Mouse (Mus musculus) kidney, postnatal 0 days (tissue): ENCODE data around the gene Loxl4. TPM values are rescaled to one million over a fixed set of nuclear protein-coding genes. Genes with fewer than 3 reads are reported as not detected.

Source experiments
- ATAC-seq: fragments of 200-750 bp; cut with Nextera tagmentation; replicated peaks from 2 replicates; pipeline ENCODE4 v1.8.0; 2017; ENCODE audit warnings: low read depth, moderate number of reproducible peaks, moderate TSS enrichment, moderate library complexity; ENCODE audit not compliant: low FRiP score
- DNase-seq: peaks from one replicate; pipeline ENCODE4 v3.0.0-alpha.2; 2016; ENCODE audit warnings: low spot score
- H3K27ac ChIP-seq: fragments of 300-500 bp; sonication (generic); 2 replicates; pipeline ENCODE4 v1.5.1; 2014; ENCODE audit warnings: mild to moderate bottlenecking
- H3K27me3 ChIP-seq: fragments of 300-500 bp; sonication (generic); 2 replicates; pipeline ENCODE4 v1.6.1; 2014; ENCODE audit warnings: low read length, mixed read lengths; ENCODE audit not compliant: insufficient read depth
- H3K36me3 ChIP-seq: fragments of 300-500 bp; sonication (generic); 2 replicates; pipeline ENCODE4 v1.6.1; 2014; ENCODE audit warnings: low read length, mixed read lengths; ENCODE audit not compliant: insufficient read depth
- H3K4me1 ChIP-seq: fragments of 300-500 bp; sonication (generic); replicated peaks from 2 replicates; pipeline ENCODE4 v1.6.1; 2014; ENCODE audit warnings: antibody characterized with exemption, low read length, mixed read lengths; ENCODE audit not compliant: insufficient read depth
- H3K4me2 ChIP-seq: fragments of 300-500 bp; sonication (generic); 2 replicates; pipeline ENCODE4 v1.6.1; 2014; ENCODE audit warnings: mild to moderate bottlenecking, low read length, moderate library complexity, mixed read lengths
- H3K4me3 ChIP-seq: fragments of 300-500 bp; sonication (generic); replicated peaks from 2 replicates; pipeline ENCODE4 v1.5.1; 2014; ENCODE audit warnings: low read depth, low read length
- H3K9ac ChIP-seq: fragments of 300-500 bp; sonication (generic); 2 replicates; pipeline ENCODE4 v1.6.1; 2014; ENCODE audit warnings: low read depth, low read length
- H3K9me3 ChIP-seq: fragments of 300-500 bp; sonication (generic); replicated peaks from 2 replicates; pipeline ENCODE4 v1.6.1; 2016; ENCODE audit warnings: low read length, inconsistent platforms, mixed read lengths
- CTCF ChIP-seq: IDR thresholded peaks from 2 replicates; pipeline ENCODE4 v1.5.1; 2016; ENCODE audit warnings: antibody characterized with exemption, low read depth, mild to moderate bottlenecking, moderate library complexity
- WGBS: fragments of 180-500 bp; shearing (Covaris S2); extraction: QIAGEN DNeasy Blood & Tissue Kit; methylation state at CpG from one replicate; pipeline ENCODE4 v1.1.7; 2014; 5-methylcytosine and 5-hydroxymethylcytosine counted together
- polyA plus RNA-seq: library from polyadenylated mRNA; unstranded; fragments of >200 nt; fragmentation: Nextera tagmentation; extraction: Ambion mirVana; gene quantifications from 2 replicates; pipeline ENCODE4 v1.2.1, GENCODE M21; 2015

Gene Loxl4
- polyA plus RNA-seq, 1 experiment from 2014 or later: 1.2 TPM

DNA sequence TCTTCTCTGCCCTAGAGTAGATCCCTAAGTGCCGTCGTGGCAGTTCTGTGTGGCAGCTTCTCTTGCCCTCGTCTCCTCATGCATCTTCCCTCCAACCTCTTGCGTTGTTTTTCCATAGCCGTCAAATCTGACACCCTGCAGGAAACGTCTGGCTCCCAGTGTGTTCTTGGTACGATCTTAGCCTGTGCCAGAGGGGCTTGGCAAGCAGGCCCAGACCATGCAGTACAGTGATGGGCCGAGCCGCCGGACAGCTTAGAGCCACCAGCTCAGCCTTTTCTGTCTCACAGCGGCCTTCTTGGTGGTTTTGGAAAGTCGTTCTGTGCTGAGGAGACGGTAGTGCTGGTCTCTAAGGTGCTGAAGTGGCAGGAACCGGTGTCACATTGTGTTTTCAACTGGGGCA, 21.1 kb downstream of the Loxl4 start:
- Histone ChIP-seq H3K4me2 (no peak overlapping the region), H3K4me1 (no peaks in the 10 kb centered on the region), H3K9ac (no peak overlapping the region), H3K4me3 (no peak overlapping the region), H3K27me3 (no peaks in the 10 kb centered on the region), H3K9me3 (no peaks in the 10 kb centered on the region), H3K27ac (no peak overlapping the region), H3K36me3 (peaks cover 20% of the 10 kb centered on the region)
- 66% methylated on average over 14 of the region's 14 CpGs for WGBS
- DNase-seq (no peak), ATAC-seq (no peak)
- TF ChIP-seq CTCF: no peak

DNA sequence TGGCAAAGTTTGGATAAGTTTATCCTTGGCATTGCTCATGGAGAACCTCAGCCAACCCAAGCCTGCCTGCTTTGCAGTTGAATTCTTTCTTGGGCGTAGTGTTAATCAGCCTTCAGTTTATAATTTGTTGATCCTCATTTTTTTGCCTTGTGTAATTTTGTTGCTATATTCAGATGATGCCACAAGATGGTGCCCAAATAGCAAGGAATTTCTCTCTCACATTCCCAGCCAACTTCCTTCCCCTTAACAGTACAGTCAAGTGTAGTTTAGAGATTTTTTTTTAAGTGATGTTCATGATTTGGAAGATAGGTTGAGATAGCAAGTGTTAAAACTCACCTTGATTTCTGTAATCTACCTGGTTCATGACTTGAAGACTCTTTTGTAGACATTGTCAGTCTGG, 23.4 kb downstream of the Loxl4 start:
- H3K27ac ChIP-seq: no peak overlapping the region
- H3K9ac ChIP-seq: no peak overlapping the region
- H3K36me3 ChIP-seq: peaks cover 17% of the 10 kb centered on the region
- H3K27me3 ChIP-seq: no peaks in the 10 kb centered on the region
- no peaks in the 10 kb centered on the region for H3K4me1 ChIP-seq
- no peak for ATAC-seq
- H3K4me2 ChIP-seq: no peak overlapping the region
- no peak overlapping the region for H3K4me3 ChIP-seq
- peak; percentile 69 for DNase-seq
- 59% methylated on average over 1 of the region's 1 CpGs for WGBS
- peak; percentile 71 for TF ChIP-seq CTCF
- H3K9me3 ChIP-seq: no peaks in the 10 kb centered on the region

DNA sequence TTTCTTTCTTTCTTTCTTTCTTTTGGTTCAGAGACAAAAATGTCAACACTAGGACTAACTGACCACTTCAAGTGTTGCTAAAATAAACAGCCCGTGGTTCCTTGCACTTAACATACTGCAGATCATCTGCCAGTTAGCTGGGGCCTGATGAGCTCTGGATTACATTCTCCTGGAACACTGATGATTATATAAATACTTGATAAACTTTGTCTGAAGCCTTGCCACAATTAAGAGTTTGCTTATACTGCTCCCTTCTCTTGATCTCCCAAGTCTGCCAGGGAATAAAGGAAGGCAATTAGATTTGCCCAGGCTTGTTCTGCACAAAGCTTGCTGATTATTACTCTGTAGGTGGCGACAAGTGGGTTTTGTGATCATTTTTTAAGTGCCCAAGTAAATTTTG, 24.9 kb downstream of the Loxl4 start:
- no peak overlapping the region for H3K4me3 ChIP-seq
- WGBS: 75% methylated on average over 2 of the region's 2 CpGs
- no peaks in the 10 kb centered on the region for H3K9me3 ChIP-seq
- DNase-seq (no peak), ATAC-seq (no peak)
- H3K4me2 ChIP-seq: no peak overlapping the region
- peaks cover 28% of the 10 kb centered on the region for H3K36me3 ChIP-seq
- H3K9ac ChIP-seq: no peak overlapping the region
- no peak for TF ChIP-seq CTCF
- H3K27ac ChIP-seq: no peak overlapping the region
- no peaks in the 10 kb centered on the region for H3K4me1 ChIP-seq
- H3K27me3 ChIP-seq: no peaks in the 10 kb centered on the region

DNA sequence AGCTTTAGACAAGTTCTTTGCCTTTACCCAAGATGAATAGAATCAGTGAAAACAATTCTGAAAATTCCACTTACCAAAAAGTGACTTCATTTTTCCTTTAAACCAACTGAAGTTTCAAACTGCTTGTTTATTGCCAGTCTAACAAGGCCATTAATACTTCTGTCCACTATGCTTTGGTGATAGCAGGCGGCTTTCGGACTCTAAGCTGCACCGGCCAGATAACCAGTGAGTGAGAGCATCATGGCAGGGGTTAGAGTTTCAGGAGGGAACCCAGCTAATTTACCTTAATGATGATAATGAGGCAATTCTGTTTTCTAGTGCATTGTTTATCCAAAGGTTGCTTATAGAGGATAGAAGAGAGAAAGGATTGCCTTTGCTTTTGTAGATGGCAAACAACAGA, 28.4 kb downstream of the Loxl4 start:
- DNase-seq: no peak
- H3K36me3 ChIP-seq: 0 out of 2 replicates have a peak, but pooled peaks cover 17% of the 10 kb centered on the region
- no peak overlapping the region for H3K9ac ChIP-seq
- H3K27me3 ChIP-seq: no peaks in the 10 kb centered on the region
- H3K4me3 ChIP-seq: no peak overlapping the region
- H3K27ac ChIP-seq: no peak overlapping the region
- no peak for TF ChIP-seq CTCF
- H3K9me3 ChIP-seq: no peaks in the 10 kb centered on the region
- H3K4me1 ChIP-seq: no peaks in the 10 kb centered on the region
- H3K4me2 ChIP-seq: no peak overlapping the region
- 88% methylated on average over 3 of the region's 3 CpGs for WGBS
- no peak for ATAC-seq

DNA sequence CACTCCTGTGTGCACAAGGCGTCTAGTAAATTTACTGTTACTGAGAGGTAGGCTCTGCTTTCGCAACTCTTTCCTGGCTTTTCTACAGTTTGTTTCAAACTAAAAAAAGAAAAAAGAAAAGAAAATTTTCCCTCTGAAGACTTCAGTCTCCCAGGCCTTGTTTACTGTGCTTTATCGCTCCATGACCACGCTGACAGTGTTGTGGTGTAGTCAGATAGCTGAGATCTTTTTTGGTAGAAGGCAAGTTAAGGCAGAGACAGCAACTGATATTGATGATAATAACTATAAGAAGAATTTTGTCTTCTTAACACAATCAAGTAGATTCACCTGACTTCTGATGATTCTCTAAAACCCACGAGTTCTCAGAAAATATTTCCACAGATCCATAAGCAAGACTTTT, 28.9 kb downstream of the Loxl4 start:
- Histone ChIP-seq H3K4me2 (no peak overlapping the region), H3K4me3 (no peak overlapping the region), H3K4me1 (no peaks in the 10 kb centered on the region), H3K27ac (no peak overlapping the region), H3K27me3 (no peaks in the 10 kb centered on the region), H3K9ac (no peak overlapping the region), H3K9me3 (no peaks in the 10 kb centered on the region), H3K36me3 (0 out of 2 replicates have a peak, but pooled peaks cover 17% of the 10 kb centered on the region)
- ATAC-seq: no peak
- WGBS: 95% methylated on average over 5 of the region's 5 CpGs
- TF ChIP-seq CTCF: no peak
- DNase-seq: no peak

DNA sequence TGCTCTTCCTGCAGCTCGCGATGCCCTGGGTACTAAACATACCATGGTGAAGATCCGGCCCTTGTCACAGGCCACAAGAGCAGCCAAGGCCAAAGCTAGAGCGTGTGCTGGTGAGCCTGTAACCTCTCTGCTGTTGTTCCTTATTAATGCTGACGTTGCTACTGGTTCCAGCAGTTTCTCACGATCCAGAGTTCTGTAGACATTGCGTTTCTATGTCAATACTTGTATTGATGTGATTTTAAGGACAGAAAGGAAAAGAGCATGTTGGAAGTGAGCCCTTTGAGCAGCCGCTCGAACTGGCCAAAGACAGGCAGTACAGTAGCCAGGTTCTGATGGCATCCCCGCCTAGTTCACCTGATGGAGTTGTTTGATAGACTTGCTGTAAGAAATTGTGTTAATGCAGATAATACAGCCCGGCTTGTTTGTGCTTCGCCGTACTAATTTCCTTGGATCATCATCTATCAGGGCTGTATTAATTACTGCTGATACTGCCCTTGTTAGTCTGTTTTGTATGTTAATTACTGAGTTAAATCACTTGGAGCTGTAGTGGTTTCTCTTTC, 29.7 kb downstream of the Loxl4 start:
- no peak for DNase-seq
- H3K9ac ChIP-seq: no peak overlapping the region
- ATAC-seq: no peak
- H3K4me2 ChIP-seq: no peak overlapping the region
- no peak for TF ChIP-seq CTCF
- no peaks in the 10 kb centered on the region for H3K9me3 ChIP-seq
- no peaks in the 10 kb centered on the region for H3K4me1 ChIP-seq
- 0 out of 2 replicates have a peak, but pooled peaks cover 17% of the 10 kb centered on the region for H3K36me3 ChIP-seq
- H3K4me3 ChIP-seq: no peak overlapping the region
- no peaks in the 10 kb centered on the region for H3K27me3 ChIP-seq
- WGBS: 95% methylated on average over 13 of the region's 13 CpGs
- H3K27ac ChIP-seq: no peak overlapping the region

DNA sequence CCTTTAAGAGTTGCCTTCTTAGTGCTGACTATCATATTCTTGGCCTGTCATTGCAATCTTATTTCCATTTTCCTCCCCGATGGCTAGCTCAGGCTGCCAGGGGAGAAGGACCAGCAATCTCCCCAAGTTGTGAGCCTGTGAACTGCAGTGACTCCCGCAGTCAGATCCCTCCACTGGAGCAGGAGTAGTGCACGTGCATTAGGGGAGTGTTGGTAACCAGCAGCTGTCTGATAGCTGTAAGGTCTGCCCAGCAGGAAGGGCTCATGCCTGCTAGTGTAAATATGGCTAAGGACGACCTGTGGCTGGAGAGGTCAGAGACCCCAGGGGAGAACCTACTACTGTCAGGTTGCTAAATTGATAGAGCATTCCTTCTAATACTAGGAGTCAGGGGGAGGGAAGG, 31.9 kb downstream of the Loxl4 start:
- no peaks in the 10 kb centered on the region for H3K4me1 ChIP-seq
- ATAC-seq (no peak), DNase-seq (no peak)
- WGBS: 41% methylated on average over 4 of the region's 4 CpGs
- H3K27ac ChIP-seq: no peak overlapping the region
- 0 out of 2 replicates have a peak, but pooled peaks cover 17% of the 10 kb centered on the region for H3K36me3 ChIP-seq
- no peaks in the 10 kb centered on the region for H3K9me3 ChIP-seq
- TF ChIP-seq CTCF: no peak
- H3K4me2 ChIP-seq: no peak overlapping the region
- H3K4me3 ChIP-seq: no peak overlapping the region
- H3K27me3 ChIP-seq: no peaks in the 10 kb centered on the region
- H3K9ac ChIP-seq: no peak overlapping the region
